Mouse (Mus musculus): ENCODE measurements around the gene Gtpbp1. TPM values are rescaled to one million over a fixed set of nuclear protein-coding genes. Genes with fewer than 3 reads are reported as not detected.
A peak's percentile ranks its signal among the peaks of the same experiment; 100 is the strongest.

The Gtpbp1 gene
- polyA plus RNA-seq, 1 experiment from 2014 or later, result 26.2 TPM

- Histone ChIP-seq H3K4me2 (ENCODE audit: low read depth, low read length) (no peak overlapping the region), H3K4me1 (ENCODE audit: control insufficient read depth, low read depth, low read length) (no peaks in the 10 kb centered on the region), H3K27me3 (ENCODE audit: control insufficient read depth, insufficient read depth, low read depth, low read length) (no peaks in the 10 kb centered on the region), H3K36me3 (ENCODE audit: control insufficient read depth, insufficient read depth) (peaks cover 20% of the 10 kb centered on the region), H3K4me3 (ENCODE audit: low read depth, low read length) (no peak overlapping the region), H3K9ac (ENCODE audit: low read depth, low read length) (no peak overlapping the region), H3K27ac (ENCODE audit: low read length) (no peak overlapping the region), H3K9me3 (replicated peaks; ENCODE audit: control insufficient read depth, low read length) (no peaks in the 10 kb centered on the region)
- 84% methylated on average over 11 of the region's 11 CpGs for WGBS (ENCODE audit: insufficient replicate concordance)
- no peak for ATAC-seq (ENCODE audit: low read depth)
Measured at GRCm38 (mm10) chr15:79725190-79725789, 34.6 kb downstream of the Gtpbp1 start.

- H3K9ac ChIP-seq (ENCODE audit: low read depth, low read length), result no peak overlapping the region
- H3K4me1 ChIP-seq (ENCODE audit: control insufficient read depth, low read depth, low read length), result no peaks in the 10 kb centered on the region; the same call in 1 of the 2 replicates
- H3K4me2 ChIP-seq (ENCODE audit: low read depth, low read length), result no peak overlapping the region
- no peak overlapping the region for H3K27ac ChIP-seq (ENCODE audit: low read length)
- no peaks in the 10 kb centered on the region for H3K27me3 ChIP-seq (ENCODE audit: control insufficient read depth, insufficient read depth, low read depth, low read length)
- H3K36me3 ChIP-seq (ENCODE audit: control insufficient read depth, insufficient read depth), result peaks cover 15% of the 10 kb centered on the region
- WGBS (ENCODE audit: insufficient replicate concordance), result 83% methylated on average over 6 of the region's 6 CpGs
- no peaks in the 10 kb centered on the region for H3K9me3 ChIP-seq (replicated peaks; ENCODE audit: control insufficient read depth, low read length)
- H3K4me3 ChIP-seq (ENCODE audit: low read depth, low read length), result no peak overlapping the region
- ATAC-seq (ENCODE audit: low read depth), result no peak
Measured at GRCm38 (mm10) chr15:79727840-79728239, 37.2 kb downstream of the Gtpbp1 start.

GRCm38 (mm10) chr15:79728311-79728710, 37.7 kb downstream of the Gtpbp1 start:
- Histone ChIP-seq H3K9ac (ENCODE audit: low read depth, low read length) (no peak overlapping the region), H3K4me3 (ENCODE audit: low read depth, low read length) (no peak overlapping the region), H3K9me3 (replicated peaks; ENCODE audit: control insufficient read depth, low read length) (no peaks in the 10 kb centered on the region), H3K4me2 (ENCODE audit: low read depth, low read length) (no peak overlapping the region), H3K36me3 (ENCODE audit: control insufficient read depth, insufficient read depth) (peaks cover 15% of the 10 kb centered on the region), H3K27ac (ENCODE audit: low read length) (no peak overlapping the region), H3K27me3 (ENCODE audit: control insufficient read depth, insufficient read depth, low read depth, low read length) (no peaks in the 10 kb centered on the region), H3K4me1 (ENCODE audit: control insufficient read depth, low read depth, low read length) (no peaks in the 10 kb centered on the region; the same call in 1 of the 2 replicates)
- WGBS (ENCODE audit: insufficient replicate concordance), result 81% methylated on average over 5 of the region's 5 CpGs
- no peak for ATAC-seq (ENCODE audit: low read depth)

- no peak overlapping the region for H3K4me3 ChIP-seq (ENCODE audit: low read depth, low read length)
- WGBS (ENCODE audit: insufficient replicate concordance), result 65% methylated on average over 10 of the region's 10 CpGs
- H3K36me3 ChIP-seq (ENCODE audit: control insufficient read depth, insufficient read depth), result peaks cover 18% of the 10 kb centered on the region
Measured at GRCm38 (mm10) chr15:79728731-79729388, 38.2 kb downstream of the Gtpbp1 start.

GRCm38 (mm10) chr15:79731554-79731953, 40.9 kb downstream of the Gtpbp1 start:
- Histone ChIP-seq H3K27ac (ENCODE audit: low read length) (no peak overlapping the region), H3K4me3 (ENCODE audit: low read depth, low read length) (no peak overlapping the region), H3K36me3 (ENCODE audit: control insufficient read depth, insufficient read depth) (peaks cover 9% of the 10 kb centered on the region), H3K4me2 (ENCODE audit: low read depth, low read length) (no peak overlapping the region), H3K9me3 (replicated peaks; ENCODE audit: control insufficient read depth, low read length) (no peaks in the 10 kb centered on the region), H3K27me3 (ENCODE audit: control insufficient read depth, insufficient read depth, low read depth, low read length) (no peaks in the 10 kb centered on the region), H3K4me1 (ENCODE audit: control insufficient read depth, low read depth, low read length) (no peaks in the 10 kb centered on the region; the same call in 1 of the 2 replicates), H3K9ac (ENCODE audit: low read depth, low read length) (no peak overlapping the region)
- 72% methylated on average over 7 of the region's 7 CpGs for WGBS (ENCODE audit: insufficient replicate concordance)
- 0 out of 2 replicates have a peak, but pooled peaks have one; percentile 15 for ATAC-seq (ENCODE audit: low read depth)

More at GRCm38 (mm10) chr15:79728731-79729388, 38.2 kb downstream of the Gtpbp1 start:
- no peaks in the 10 kb centered on the region for H3K9me3 ChIP-seq (replicated peaks; ENCODE audit: control insufficient read depth, low read length)
- H3K9ac ChIP-seq (ENCODE audit: low read depth, low read length), result no peak overlapping the region
- H3K4me2 ChIP-seq (ENCODE audit: low read depth, low read length), result no peak overlapping the region
- ATAC-seq (ENCODE audit: low read depth), result no peak
- no peak overlapping the region for H3K27ac ChIP-seq (ENCODE audit: low read length)
- no peaks in the 10 kb centered on the region; the same call in 1 of the 2 replicates for H3K4me1 ChIP-seq (ENCODE audit: control insufficient read depth, low read depth, low read length)
- no peaks in the 10 kb centered on the region for H3K27me3 ChIP-seq (ENCODE audit: control insufficient read depth, insufficient read depth, low read depth, low read length)

GRCm38 (mm10) chr15:79733192-79733591, 42.5 kb downstream of the Gtpbp1 start:
- 87% methylated on average over 8 of the region's 8 CpGs for WGBS (ENCODE audit: insufficient replicate concordance)
- no peak overlapping the region for H3K4me2 ChIP-seq (ENCODE audit: low read depth, low read length)
- H3K4me1 ChIP-seq (ENCODE audit: control insufficient read depth, low read depth, low read length), result no peaks in the 10 kb centered on the region; the same call in 1 of the 2 replicates
- ATAC-seq (ENCODE audit: low read depth), result no peak
- peaks cover 15% of the 10 kb centered on the region for H3K36me3 ChIP-seq (ENCODE audit: control insufficient read depth, insufficient read depth)
- no peaks in the 10 kb centered on the region for H3K27me3 ChIP-seq (ENCODE audit: control insufficient read depth, insufficient read depth, low read depth, low read length)
- no peak overlapping the region for H3K4me3 ChIP-seq (ENCODE audit: low read depth, low read length)
- H3K9ac ChIP-seq (ENCODE audit: low read depth, low read length), result no peak overlapping the region
- no peak overlapping the region for H3K27ac ChIP-seq (ENCODE audit: low read length)
- no peaks in the 10 kb centered on the region for H3K9me3 ChIP-seq (replicated peaks; ENCODE audit: control insufficient read depth, low read length)

- H3K36me3 ChIP-seq (ENCODE audit: control insufficient read depth, insufficient read depth), result peaks cover 20% of the 10 kb centered on the region
- 53% methylated on average over 4 of the region's 4 CpGs for WGBS (ENCODE audit: insufficient replicate concordance)
- H3K4me3 ChIP-seq (ENCODE audit: low read depth, low read length), result no peak overlapping the region
Measured at GRCm38 (mm10) chr15:79733640-79734039, 43.0 kb downstream of the Gtpbp1 start.

GRCm38 (mm10) chr15:79734311-79734710, 43.7 kb downstream of the Gtpbp1 start:
- Histone ChIP-seq H3K4me1 (ENCODE audit: control insufficient read depth, low read depth, low read length) (no peaks in the 10 kb centered on the region; the same call in 1 of the 2 replicates), H3K4me3 (ENCODE audit: low read depth, low read length) (no peak overlapping the region), H3K27ac (ENCODE audit: low read length) (peak overlapping the region; percentile 0; the same call in 1 of the 2 replicates), H3K36me3 (ENCODE audit: control insufficient read depth, insufficient read depth) (peaks cover 22% of the 10 kb centered on the region), H3K27me3 (ENCODE audit: control insufficient read depth, insufficient read depth, low read depth, low read length) (no peaks in the 10 kb centered on the region), H3K4me2 (ENCODE audit: low read depth, low read length) (no peak overlapping the region), H3K9ac (ENCODE audit: low read depth, low read length) (no peak overlapping the region), H3K9me3 (replicated peaks; ENCODE audit: control insufficient read depth, low read length) (no peaks in the 10 kb centered on the region)
- 83% methylated on average over 8 of the region's 8 CpGs for WGBS (ENCODE audit: insufficient replicate concordance)
- ATAC-seq (ENCODE audit: low read depth), result no peak

More at GRCm38 (mm10) chr15:79733640-79734039, 43.0 kb downstream of the Gtpbp1 start:
- Histone ChIP-seq H3K4me2 (ENCODE audit: low read depth, low read length) (no peak overlapping the region), H3K27ac (ENCODE audit: low read length) (no peak overlapping the region), H3K9ac (ENCODE audit: low read depth, low read length) (no peak overlapping the region), H3K4me1 (ENCODE audit: control insufficient read depth, low read depth, low read length) (no peaks in the 10 kb centered on the region; the same call in 1 of the 2 replicates), H3K9me3 (replicated peaks; ENCODE audit: control insufficient read depth, low read length) (no peaks in the 10 kb centered on the region), H3K27me3 (ENCODE audit: control insufficient read depth, insufficient read depth, low read depth, low read length) (no peaks in the 10 kb centered on the region)
- ATAC-seq (ENCODE audit: low read depth), result 0 out of 2 replicates have a peak, but pooled peaks have one; percentile 7

GRCm38 (mm10) chr15:79740739-79741138, 50.1 kb downstream of the Gtpbp1 start:
- WGBS (ENCODE audit: insufficient replicate concordance), result 20% methylated on average over 3 of the region's 3 CpGs
- Histone ChIP-seq H3K9me3 (replicated peaks; ENCODE audit: control insufficient read depth, low read length) (no peaks in the 10 kb centered on the region), H3K4me2 (ENCODE audit: low read depth, low read length) (peak overlapping the region; percentile 99), H3K27me3 (ENCODE audit: control insufficient read depth, insufficient read depth, low read depth, low read length) (no peaks in the 10 kb centered on the region), H3K9ac (ENCODE audit: low read depth, low read length) (peak overlapping the region; percentile 92; the same call in 1 of the 2 replicates), H3K36me3 (ENCODE audit: control insufficient read depth, insufficient read depth) (peaks cover 15% of the 10 kb centered on the region), H3K4me1 (ENCODE audit: control insufficient read depth, low read depth, low read length) (peaks cover 23% of the 10 kb centered on the region), H3K27ac (ENCODE audit: low read length) (peak overlapping the region; percentile 51), H3K4me3 (ENCODE audit: low read depth, low read length) (peak overlapping the region; percentile 92)
- ATAC-seq (ENCODE audit: low read depth), result no peak
